Mouse (Mus musculus) activated CD4-positive, CD25-positive, alpha-beta regulatory T cell, adult 4 months (primary cell): Measurements from ENCODE around the gene Map4k3. TPM values are rescaled to one million over a fixed set of nuclear protein-coding genes. Genes with fewer than 3 reads are reported as not detected.
"Not testable (repeated sequence)": the region's sequence is repeated elsewhere in the genome, so short reads cannot be mapped to it uniquely, and the experiment has no call there.

Experiments used
- ATAC-seq: one replicate; pipeline ENCODE4 v1.8.0; 2017
- polyA plus RNA-seq, 2 experiments: library from polyadenylated mRNA; unstranded; fragments of 100-300 nt; shearing (Covaris generic); gene quantifications; one replicate each; pipeline ENCODE4 v1.2.1; 2017

The Map4k3 gene
- polyA plus RNA-seq, 2 experiments from 2014 or later, result 2.3 to 4.2 TPM

GRCm38 (mm10) chr17:80563762-80564610 is 164.3 kb downstream of the Map4k3 start:
- peak; percentile 64 for ATAC-seq

DNA sequence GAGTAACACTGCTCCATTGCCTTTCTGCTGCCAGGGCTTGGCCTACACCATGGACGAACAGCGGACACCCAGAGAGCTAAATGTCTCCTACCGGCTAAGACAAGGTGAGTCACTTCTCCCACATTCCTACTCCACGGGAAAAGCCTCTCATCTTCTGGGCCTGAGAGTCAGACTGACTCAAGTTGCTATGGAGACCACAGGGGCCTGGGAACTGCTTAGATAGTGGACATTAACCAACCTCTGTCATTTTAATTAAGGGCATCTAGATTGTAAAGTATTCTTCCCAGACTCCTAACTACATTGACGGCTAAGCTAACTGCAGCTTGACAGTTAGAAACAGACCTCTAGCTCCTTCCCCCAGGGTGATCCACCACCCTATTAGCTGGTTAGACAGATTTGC is 165.5 kb downstream of the Map4k3 start:
- no peak for ATAC-seq

- ATAC-seq, result peak; percentile 65
Observed at GRCm38 (mm10) chr17:80560669-80561401, 167.4 kb downstream of the Map4k3 start.

DNA sequence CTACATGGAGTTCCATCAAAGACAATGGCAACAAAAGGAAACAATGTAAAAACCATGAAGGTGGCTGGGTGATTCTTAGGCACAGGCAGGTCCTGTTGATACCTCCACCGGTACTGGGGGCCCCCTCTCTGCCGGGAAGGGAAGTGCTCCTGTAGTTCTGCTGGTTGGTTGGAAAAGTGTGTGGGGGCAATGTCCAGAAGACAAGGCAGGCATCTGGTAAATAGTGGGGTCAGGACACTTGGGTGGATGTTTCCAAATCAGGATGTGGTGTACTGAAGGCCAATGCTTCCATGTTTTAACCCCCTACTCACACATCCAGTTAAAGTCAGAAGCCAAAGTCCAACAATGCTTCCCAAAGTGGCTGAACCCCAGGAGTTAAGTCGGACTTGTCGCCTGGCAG is 168.5 kb downstream of the Map4k3 start:
- no peak for ATAC-seq

DNA sequence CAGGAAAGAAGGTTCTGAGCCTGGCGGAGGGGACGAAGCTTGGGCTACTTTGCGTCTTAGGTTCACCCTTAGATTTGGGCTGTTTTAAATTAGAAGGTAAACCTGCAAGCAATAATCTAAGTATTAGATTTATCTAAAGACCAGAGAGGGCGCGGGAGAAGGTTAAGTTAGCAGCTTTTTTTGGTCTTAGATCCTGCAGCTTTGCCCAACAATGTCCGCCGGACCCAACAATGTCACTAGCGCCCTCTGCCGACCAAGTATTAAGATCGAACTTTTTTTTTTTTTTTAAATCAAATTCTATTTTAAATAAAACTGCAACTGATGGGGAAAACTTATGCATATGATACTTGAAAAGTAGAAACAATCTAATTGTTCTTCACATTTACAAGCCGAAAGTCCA is 169.2 kb downstream of the Map4k3 start:
- no peak for ATAC-seq

- no peak for ATAC-seq
Observed at GRCm38 (mm10) chr17:80558583-80558982, 169.7 kb downstream of the Map4k3 start.

DNA sequence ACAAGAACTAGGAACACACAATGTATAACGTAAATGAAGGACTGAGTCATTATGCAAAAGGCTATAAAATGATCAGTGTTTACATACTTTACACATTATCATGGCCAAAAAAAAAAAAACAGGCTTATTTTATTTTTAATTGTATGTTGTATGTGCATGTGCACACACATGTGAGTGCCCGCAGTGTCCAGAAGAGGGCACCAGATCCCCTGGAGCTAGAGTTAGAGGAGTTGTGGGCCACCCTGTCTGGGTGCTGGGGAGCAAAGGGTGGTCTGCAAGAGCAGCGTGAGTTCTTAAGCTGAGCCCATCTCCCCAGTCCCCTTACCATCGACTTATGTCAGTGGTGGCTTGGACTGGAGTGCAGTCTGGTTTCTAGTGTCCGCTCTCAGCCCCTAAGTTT is 170.8 kb downstream of the Map4k3 start:
- ATAC-seq, result no peak

- ATAC-seq, result peak; percentile 88
Observed at GRCm38 (mm10) chr17:80553318-80554270, 174.7 kb downstream of the Map4k3 start.

DNA sequence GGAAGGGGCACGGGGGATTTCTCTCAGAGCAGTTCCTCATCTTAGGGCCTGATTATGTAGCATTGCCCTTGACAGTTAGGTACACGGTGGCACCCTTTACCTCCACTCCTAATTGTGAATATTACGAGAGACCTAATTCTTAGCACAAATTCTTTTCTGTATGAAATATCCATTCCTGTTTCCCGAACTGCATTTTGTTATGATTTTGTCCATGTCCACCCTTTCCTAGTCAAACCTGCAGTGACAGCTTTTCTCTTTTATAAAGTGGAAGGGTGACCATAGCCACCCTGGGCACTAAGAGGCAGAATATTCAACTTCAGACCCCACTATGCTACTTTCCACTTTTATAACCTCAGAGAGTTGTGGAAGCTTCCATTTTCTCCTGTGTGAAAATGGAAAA is 175.6 kb downstream of the Map4k3 start:
- ATAC-seq, result no peak

GRCm38 (mm10) chr17:80550981-80551380 is 177.3 kb downstream of the Map4k3 start:
- ATAC-seq, result no peak

GRCm38 (mm10) chr17:80546846-80547245 is 181.4 kb downstream of the Map4k3 start:
- ATAC-seq, result no peak

DNA sequence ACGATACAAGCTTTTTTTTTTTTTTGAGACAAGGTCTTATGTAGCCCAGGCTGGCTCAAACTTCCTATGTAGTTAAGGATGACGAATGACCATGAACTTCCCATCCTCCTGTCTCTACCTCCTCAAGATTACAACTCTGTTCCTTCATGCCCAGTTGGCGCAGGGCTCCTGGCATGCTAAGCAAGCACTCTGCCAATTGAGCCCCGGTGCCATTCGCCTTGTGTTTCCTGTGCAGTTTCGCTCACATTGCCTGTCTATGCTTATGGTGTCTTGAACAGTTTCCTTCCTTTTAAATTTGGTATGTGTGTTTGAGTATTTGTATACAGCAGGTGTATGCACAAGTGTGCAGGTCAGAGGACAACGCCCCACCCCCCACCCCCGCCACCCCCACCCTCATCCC is 182.1 kb downstream of the Map4k3 start:
- ATAC-seq, result no peak

- ATAC-seq, result no peak
Observed at GRCm38 (mm10) chr17:80543646-80544045, 184.6 kb downstream of the Map4k3 start.

- no peak for ATAC-seq
Observed at GRCm38 (mm10) chr17:80537136-80537535, 191.1 kb downstream of the Map4k3 start.

DNA sequence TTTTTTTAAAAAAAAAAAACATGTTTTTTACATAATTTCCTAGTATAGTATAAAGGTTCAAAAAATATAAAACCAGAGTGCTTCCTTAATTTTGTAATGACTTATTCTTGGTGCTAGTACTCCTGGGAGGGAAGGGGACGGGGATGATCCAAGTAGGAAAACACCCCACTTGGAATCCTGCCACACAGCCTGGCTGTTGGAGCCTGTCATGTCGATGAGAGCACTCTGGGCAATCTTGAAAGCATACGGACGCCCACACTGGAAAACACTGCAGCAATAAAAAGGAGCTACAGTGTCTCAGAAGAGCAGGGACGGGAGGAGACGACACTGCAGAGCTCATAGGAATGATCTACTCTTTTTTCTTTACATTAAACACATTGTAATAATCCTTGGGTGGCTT is 192.7 kb downstream of the Map4k3 start:
- no peak for ATAC-seq

- not testable (repeated sequence) for ATAC-seq
Observed at GRCm38 (mm10) chr17:80531351-80531750, 196.9 kb downstream of the Map4k3 start.

Other genes with a start within 250 kb of the Map4k3 start
- 1 to 10 TPM; 4.7 to 5.4 TPM for gene Sos1, start 248.0 kb downstream of the Map4k3 start, polyA plus RNA-seq
- gene Cdkl4, start 150.7 kb downstream of the Map4k3 start, polyA plus RNA-seq, result 1 to 10 TPM in 1 of 2 experiments, under 1 TPM in 1; 0.57 to 1.1 TPM
- not detected for gene Tmem178, start 216.1 kb upstream of the Map4k3 start, polyA plus RNA-seq